Mouse (Mus musculus) midbrain, postnatal 0 days (tissue): Measurements from ENCODE around the gene Tmem262. TPM values are rescaled to one million over a fixed set of nuclear protein-coding genes. Genes with fewer than 3 reads are reported as not detected.
A peak's percentile ranks its signal among the peaks of the same experiment; 100 is the strongest.

Experiments used
- ATAC-seq: fragments of 200-750 bp; cut with Nextera tagmentation; 2 replicates; pipeline ENCODE4 v1.8.0; 2017; ENCODE audit warnings: moderate number of reproducible peaks, mild to moderate bottlenecking, moderate TSS enrichment, moderate library complexity; ENCODE audit not compliant: low FRiP score
- DNase-seq: peaks from one replicate; pipeline ENCODE4 v3.0.0-alpha.2; 2015; ENCODE audit warnings: low spot score
- H3K27ac ChIP-seq: fragments of 300-500 bp; sonication (generic); 2 replicates; pipeline ENCODE4 v1.5.1; 2014; ENCODE audit warnings: low read depth, mild to moderate bottlenecking, low read length, mixed read lengths
- H3K27me3 ChIP-seq: fragments of 300-500 bp; sonication (generic); 2 replicates; pipeline ENCODE4 v1.6.1; 2014; ENCODE audit warnings: low read length, control low read depth, mixed read lengths; ENCODE audit not compliant: insufficient read depth
- H3K36me3 ChIP-seq: fragments of 300-500 bp; sonication (generic); 2 replicates; pipeline ENCODE4 v1.6.1; 2014; ENCODE audit warnings: low read length, control low read depth, mixed read lengths; ENCODE audit not compliant: insufficient read depth
- H3K4me1 ChIP-seq: fragments of 300-500 bp; sonication (generic); 2 replicates; pipeline ENCODE4 v1.6.1; 2014; ENCODE audit warnings: mild to moderate bottlenecking, control low read depth, antibody characterized with exemption, low read length, mixed read lengths; ENCODE audit not compliant: insufficient read depth
- H3K4me2 ChIP-seq: fragments of 300-500 bp; sonication (generic); 2 replicates; pipeline ENCODE4 v1.6.1; 2014; ENCODE audit warnings: low read depth, mild to moderate bottlenecking, low read length, mixed read lengths; ENCODE audit not compliant: poor library complexity, severe bottlenecking
- H3K4me3 ChIP-seq: fragments of 300-500 bp; sonication (generic); 2 replicates; pipeline ENCODE4 v1.5.1; 2014; ENCODE audit warnings: low read depth, mild to moderate bottlenecking, low read length, moderate library complexity
- H3K9ac ChIP-seq: fragments of 300-500 bp; sonication (generic); replicated peaks from 2 replicates; pipeline ENCODE4 v1.6.1; 2014; ENCODE audit warnings: mild to moderate bottlenecking, low read length, moderate library complexity, mixed read lengths; ENCODE audit not compliant: poor library complexity, severe bottlenecking
- H3K9me3 ChIP-seq: fragments of 300-500 bp; sonication (generic); 2 replicates; pipeline ENCODE4 v1.6.1; 2016; ENCODE audit warnings: low read length, control low read depth
- CTCF ChIP-seq: IDR thresholded peaks from 2 replicates; pipeline ENCODE4 v1.5.1; 2016; ENCODE audit warnings: antibody characterized with exemption, mild to moderate bottlenecking
- WGBS: fragments of 180-500 bp; shearing (Covaris S2); extraction: QIAGEN DNeasy Blood & Tissue Kit; methylation state at CpG from one replicate; pipeline ENCODE4 v1.1.7; 2014; 5-methylcytosine and 5-hydroxymethylcytosine counted together
- polyA plus RNA-seq: library from polyadenylated mRNA; unstranded; fragments of >200 nt; fragmentation: Nextera tagmentation; extraction: Ambion mirVana; gene quantifications from 2 replicates; pipeline ENCODE4 v1.2.1, GENCODE M21; 2015
- total RNA-seq: library from RNA; depleted of rRNA; stranded (reverse); fragments of >200 nt; gene quantifications from 2 replicates; pipeline ENCODE4 v1.2.3, GENCODE M21; 2014

The Tmem262 gene
- total and polyA plus RNA-seq, 2 experiments from 2014 or later: not detected

- ATAC-seq: no peak
- peaks cover 48% of the 10 kb centered on the region for H3K36me3 ChIP-seq
- H3K27ac ChIP-seq: no peak overlapping the region
- peaks cover 10% of the 10 kb centered on the region for H3K4me1 ChIP-seq
- H3K9ac ChIP-seq: peak overlapping the region; percentile 80; the same call in 1 of the 2 replicates
- no peaks in the 10 kb centered on the region for H3K27me3 ChIP-seq
- no peak for TF ChIP-seq CTCF
- H3K4me3 ChIP-seq: peak overlapping the region; percentile 65
- peak overlapping the region; percentile 97 for H3K4me2 ChIP-seq
- 86% methylated on average over 8 of the region's 8 CpGs for WGBS
- DNase-seq: no peak
- no peaks in the 10 kb centered on the region for H3K9me3 ChIP-seq
Measured at GRCm38 (mm10) chr19:6047899-6048166, 32.0 kb upstream of the Tmem262 start.

GRCm38 (mm10) chr19:6048681-6049410, 31.0 kb upstream of the Tmem262 start:
- Histone ChIP-seq H3K9ac (no peak overlapping the region), H3K9me3 (no peaks in the 10 kb centered on the region), H3K4me2 (no peak overlapping the region), H3K4me1 (peaks cover 10% of the 10 kb centered on the region), H3K36me3 (peaks cover 56% of the 10 kb centered on the region), H3K27ac (no peak overlapping the region), H3K27me3 (no peaks in the 10 kb centered on the region), H3K4me3 (no peak overlapping the region)
- ATAC-seq (no peak), DNase-seq (no peak)
- TF ChIP-seq CTCF: no peak
- 86% methylated on average over 11 of the region's 11 CpGs for WGBS

GRCm38 (mm10) chr19:6052516-6052915, 27.3 kb upstream of the Tmem262 start:
- no peak for ATAC-seq
- Histone ChIP-seq H3K27me3 (no peaks in the 10 kb centered on the region), H3K36me3 (peaks cover 61% of the 10 kb centered on the region), H3K27ac (no peak overlapping the region), H3K9me3 (no peaks in the 10 kb centered on the region), H3K4me2 (no peak overlapping the region), H3K9ac (no peak overlapping the region), H3K4me3 (no peak overlapping the region), H3K4me1 (0 out of 2 replicates have a peak, but pooled peaks cover 7% of the 10 kb centered on the region)
- no peak for DNase-seq
- no peak for TF ChIP-seq CTCF
- 86% methylated on average over 7 of the region's 7 CpGs for WGBS

- H3K36me3 ChIP-seq: peaks cover 48% of the 10 kb centered on the region
- H3K9ac ChIP-seq: no peak overlapping the region
- WGBS: 86% methylated on average over 5 of the region's 5 CpGs
- peaks cover 6% of the 10 kb centered on the region; the same call in 1 of the 2 replicates for H3K4me1 ChIP-seq
- H3K4me2 ChIP-seq: no peak overlapping the region
- no peaks in the 10 kb centered on the region for H3K27me3 ChIP-seq
- no peak for TF ChIP-seq CTCF
- ATAC-seq (no peak), DNase-seq (no peak)
- H3K27ac ChIP-seq: no peak overlapping the region
- H3K4me3 ChIP-seq: no peak overlapping the region
- no peaks in the 10 kb centered on the region for H3K9me3 ChIP-seq
Measured at GRCm38 (mm10) chr19:6054296-6054695, 25.5 kb upstream of the Tmem262 start.

GRCm38 (mm10) chr19:6056696-6057095, 23.1 kb upstream of the Tmem262 start:
- H3K36me3 ChIP-seq: peaks cover 24% of the 10 kb centered on the region
- ATAC-seq (no peak), DNase-seq (no peak)
- WGBS: 57% methylated on average over 4 of the region's 4 CpGs
- TF ChIP-seq CTCF: no peak
- no peaks in the 10 kb centered on the region for H3K27me3 ChIP-seq
- peak overlapping the region; percentile 74 for H3K4me2 ChIP-seq
- H3K27ac ChIP-seq: no peak overlapping the region
- H3K9me3 ChIP-seq: no peaks in the 10 kb centered on the region
- peak overlapping the region; percentile 78 for H3K9ac ChIP-seq
- peaks cover 6% of the 10 kb centered on the region; the same call in 1 of the 2 replicates for H3K4me1 ChIP-seq
- peak overlapping the region; percentile 53 for H3K4me3 ChIP-seq

GRCm38 (mm10) chr19:6057313-6058096, 22.3 kb upstream of the Tmem262 start, which contains the start of the genes Mrpl49 and Fau:
TSS of gene Mrpl49 (minus strand) at chr19:6057785.
TSS of gene Fau (plus strand) at chr19:6057844.
- H3K9me3 ChIP-seq: no peaks in the 10 kb centered on the region
- H3K27ac ChIP-seq: peak within 1 kb of the TSS; percentile 79
- H3K36me3 ChIP-seq: peaks cover 16% of the 10 kb centered on the region
- DNase-seq (peak; percentile 99), ATAC-seq (peak; percentile 89)
- H3K4me2 ChIP-seq: peak within 1 kb of the TSS; percentile 85
- peak within 1 kb of the TSS; percentile 85 for H3K9ac ChIP-seq
- WGBS: under 1% methylated on average over 63 of the region's 63 CpGs
- H3K27me3 ChIP-seq: no peaks in the 10 kb centered on the region
- peak within 1 kb of the TSS; percentile 53 for H3K4me3 ChIP-seq
- TF ChIP-seq CTCF: no peak
- peaks cover 12% of the 10 kb centered on the region for H3K4me1 ChIP-seq
